Mouse (Mus musculus) testis, adult 2 months (tissue): ENCODE data around the gene Mlx.

Experiments used
- CTCF ChIP-seq: fragments of 200-500 bp; IDR thresholded peaks from 2 replicates; pipeline ENCODE4 v1.5.1; 2012; ENCODE audit warnings: low read depth, mild to moderate bottlenecking, inconsistent platforms, low read length, moderate library complexity; ENCODE audit not compliant: control insufficient read depth, insufficient read depth, insufficient replicate concordance
- POLR2A ChIP-seq: fragments of 200-500 bp; IDR thresholded peaks from 2 replicates; pipeline ENCODE4 v1.6.1; 2012; ENCODE audit warnings: low read depth, mild to moderate bottlenecking, inconsistent platforms, low read length, moderate library complexity; ENCODE audit not compliant: control insufficient read depth

DNA sequence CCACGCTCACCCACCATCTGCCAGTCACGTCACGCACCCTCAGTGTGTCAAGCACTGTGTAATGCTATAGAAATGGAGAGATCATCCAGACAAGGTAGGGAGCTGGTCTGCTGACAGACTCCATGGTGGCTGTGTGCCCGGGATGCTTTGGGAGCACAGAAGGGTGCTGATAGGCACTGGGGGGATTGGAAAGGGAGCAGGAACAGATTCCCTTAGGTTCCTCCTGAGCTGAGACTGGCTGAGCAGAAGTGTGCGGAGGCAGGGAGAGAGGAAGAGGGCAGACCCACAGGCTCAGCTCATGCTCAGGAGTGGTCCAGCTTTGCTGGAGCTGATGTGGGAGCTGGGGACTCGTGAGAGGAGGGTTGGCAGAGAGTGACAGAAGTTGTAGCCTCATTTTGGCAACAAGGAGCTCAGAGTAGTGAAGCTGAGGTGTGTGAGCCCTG, 36.0 kb upstream of the Mlx start:
- no peak for TF ChIP-seq POLR2A
- TF ChIP-seq CTCF: no peak
